Mouse (Mus musculus): ENCODE measurements around the gene Cdc5l.
A peak's percentile ranks its signal among the peaks of the same experiment; 100 is the strongest.
"Not testable (repeated sequence)": the region's sequence is repeated elsewhere in the genome, so short reads cannot be mapped to it uniquely, and the experiment has no call there.

Gene Cdc5l

GRCm38 (mm10) chr17:45433419-45434261 is at the start of gene Cdc5l:
Cdc5l (minus strand) TSS chr17:45433737.
- peak; percentile 97 for DNase-seq

GRCm38 (mm10) chr17:45480429-45480828 is 46.9 kb upstream of the Cdc5l start:
- no peak for DNase-seq

GRCm38 (mm10) chr17:45478234-45478825 is 44.8 kb upstream of the Cdc5l start:
- peak; percentile 92 for DNase-seq

GRCm38 (mm10) chr17:45474669-45475465 is 41.3 kb upstream of the Cdc5l start, which contains the start of gene Spats1:
Spats1 (minus strand) TSS chr17:45475415.
- peak; percentile 77 for DNase-seq

DNA sequence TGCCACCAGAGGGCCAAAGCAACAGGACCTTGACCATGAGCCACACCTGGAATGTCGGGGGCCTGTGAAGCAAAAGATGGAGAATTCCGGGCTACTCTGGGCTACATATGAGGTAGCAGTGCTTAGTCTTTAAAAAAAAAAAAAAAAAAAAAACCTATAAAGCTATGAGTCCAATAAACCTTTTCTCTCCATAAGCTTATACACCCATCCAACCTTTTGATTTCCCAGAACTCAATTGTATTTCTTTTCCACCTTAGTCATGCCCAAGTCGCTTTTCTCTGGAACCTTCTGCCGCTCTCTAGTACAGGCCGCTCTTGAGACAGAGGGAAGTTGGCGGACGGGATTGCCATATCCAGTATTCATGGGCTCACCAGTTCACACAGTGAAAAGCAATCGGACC is 40.6 kb upstream of the Cdc5l start:
- DNase-seq: no peak

DNA sequence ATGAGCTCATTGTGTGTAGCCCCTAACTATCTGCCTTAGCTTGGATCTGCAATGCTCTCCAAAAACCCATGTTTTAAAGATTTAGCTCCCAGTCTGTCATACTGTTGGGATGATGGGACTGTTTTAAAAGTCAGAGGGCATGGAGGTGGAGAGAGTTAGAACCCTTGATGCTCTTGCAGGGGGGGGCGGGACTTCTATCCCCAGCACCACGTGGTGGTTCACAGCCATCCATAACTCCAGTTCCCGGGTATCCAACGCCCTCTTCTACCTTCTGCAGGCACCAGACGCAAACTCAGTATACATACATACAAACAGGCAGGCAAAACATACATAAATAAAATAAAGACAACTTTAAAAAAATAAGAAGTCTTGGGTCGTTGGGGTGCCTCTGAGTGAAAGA is 40.1 kb upstream of the Cdc5l start:
- DNase-seq: no peak

DNA sequence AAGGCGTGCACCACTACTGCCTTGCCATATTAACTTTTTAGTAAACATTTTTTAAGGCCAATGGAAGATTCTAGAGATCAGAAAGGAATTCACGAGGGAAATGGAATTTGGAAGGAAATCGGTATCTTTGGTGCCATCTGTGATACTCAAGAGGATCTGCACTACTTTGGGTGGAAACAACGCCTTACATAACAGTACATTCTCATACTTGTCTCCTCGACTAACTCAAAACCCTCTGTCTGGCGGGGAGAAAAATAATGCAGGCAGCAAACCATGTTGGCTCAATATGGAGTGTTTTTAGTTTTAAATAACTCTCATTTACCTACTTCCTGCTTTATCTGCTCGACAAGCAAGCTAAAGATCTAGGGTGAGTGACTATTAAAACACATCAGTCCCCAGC is 37.2 kb upstream of the Cdc5l start:
- DNase-seq: no peak

- no peak for DNase-seq
Measured at GRCm38 (mm10) chr17:45468302-45468701, 34.8 kb upstream of the Cdc5l start.

DNA sequence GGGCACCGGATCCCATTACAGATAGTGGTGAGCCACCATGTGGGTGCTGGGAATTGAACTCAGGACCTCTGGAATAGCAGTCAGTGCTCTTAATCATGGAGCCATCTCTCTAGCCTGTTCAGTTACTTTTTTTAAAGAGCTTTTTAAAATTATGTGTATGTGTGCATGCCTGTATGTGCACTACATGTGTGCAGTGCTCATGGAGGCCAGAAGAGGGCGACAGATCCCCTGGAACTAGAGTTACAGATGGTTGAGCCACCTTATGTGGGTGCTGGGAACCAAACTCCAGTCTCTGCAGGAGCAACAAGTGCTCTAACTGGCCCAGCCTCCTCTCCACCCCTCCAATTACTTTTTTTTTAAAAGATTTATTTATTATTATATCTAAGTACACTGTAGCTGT is 33.2 kb upstream of the Cdc5l start:
- no peak for DNase-seq

DNA sequence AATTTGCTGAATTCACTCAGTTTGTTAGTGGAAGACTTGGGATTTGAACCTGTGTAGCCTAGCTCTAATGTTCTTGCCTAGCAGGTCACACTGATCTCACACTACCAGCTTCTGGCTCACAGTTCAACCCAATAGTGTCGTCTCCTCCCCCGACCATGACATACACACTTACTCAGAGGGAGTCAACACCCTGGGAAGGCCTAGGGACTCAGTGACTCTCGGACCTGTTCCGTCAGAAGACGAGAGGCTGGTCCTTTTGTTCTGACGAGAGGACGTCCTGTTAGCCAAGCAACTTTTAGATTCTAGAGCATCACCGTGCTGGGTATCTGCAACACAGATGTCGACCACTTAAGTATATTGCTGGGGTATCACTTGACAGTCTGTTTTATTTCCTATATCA is 30.7 kb upstream of the Cdc5l start:
- no peak for DNase-seq

- DNase-seq: no peak
Measured at GRCm38 (mm10) chr17:45462506-45462905, 29.0 kb upstream of the Cdc5l start.

DNA sequence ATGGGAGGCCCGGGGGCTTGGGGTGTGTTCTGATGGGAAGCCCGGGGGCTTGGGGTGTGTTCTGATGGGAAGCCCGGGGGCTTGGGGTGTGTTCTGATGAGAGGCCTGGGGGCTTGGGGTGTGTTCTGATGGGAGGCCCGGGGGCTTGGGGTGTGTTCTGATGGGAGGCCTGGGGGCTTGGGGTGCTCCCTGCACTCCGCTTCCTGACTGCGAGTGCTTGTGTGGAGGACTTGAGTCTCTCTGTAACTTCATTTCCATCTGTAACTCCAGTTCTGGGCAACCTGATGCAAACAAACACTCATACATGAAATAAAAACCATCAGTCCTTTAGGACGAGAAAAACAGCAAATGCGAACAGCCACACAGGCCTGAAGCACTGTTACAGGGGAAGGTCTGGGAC is 25.5 kb upstream of the Cdc5l start:
- no peak for DNase-seq

DNA sequence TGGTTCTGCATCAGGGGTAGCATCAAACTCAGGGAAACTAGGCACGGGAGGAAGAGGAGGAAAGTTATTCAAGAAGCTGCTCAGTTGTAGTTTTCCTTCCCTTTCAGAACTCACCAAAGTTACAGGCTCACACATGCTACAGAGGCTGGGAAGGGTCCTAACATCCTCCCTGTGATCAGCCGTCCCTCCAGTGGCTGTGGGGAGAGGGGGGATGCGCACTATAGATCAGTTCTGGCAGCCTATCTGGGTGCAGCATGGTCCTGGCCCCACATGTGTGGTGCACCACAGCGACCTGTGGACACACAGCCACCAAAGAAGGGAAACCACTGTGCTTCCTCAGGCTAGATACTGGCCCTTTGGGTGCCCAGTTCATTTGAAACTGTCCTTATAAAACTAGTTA is 25.0 kb upstream of the Cdc5l start:
- no peak for DNase-seq

- no peak for DNase-seq
Measured at GRCm38 (mm10) chr17:45457487-45457886, 23.9 kb upstream of the Cdc5l start.

- no peak for DNase-seq
Measured at GRCm38 (mm10) chr17:45456260-45457152, 23.0 kb upstream of the Cdc5l start.

GRCm38 (mm10) chr17:45455783-45456182 is 22.2 kb upstream of the Cdc5l start:
- not testable (repeated sequence) for DNase-seq

DNA sequence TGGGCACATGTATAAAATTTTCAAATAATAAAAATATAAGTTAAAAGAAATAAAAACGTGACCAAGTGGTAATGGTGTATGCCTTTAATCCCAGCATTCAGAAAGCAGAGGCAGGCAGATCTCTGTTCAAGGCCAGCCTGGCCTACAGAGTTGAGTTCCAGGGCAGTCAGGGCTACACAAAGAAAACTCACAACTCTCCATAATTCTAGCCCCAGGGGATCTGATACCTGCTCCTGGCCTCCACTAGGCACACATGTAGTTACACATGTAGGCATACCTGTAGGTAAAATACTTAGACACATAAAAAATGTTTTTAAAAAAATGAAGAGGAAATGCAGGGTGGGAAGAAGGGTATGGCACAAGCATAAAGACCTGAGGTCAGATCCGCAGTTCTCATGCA is 21.3 kb upstream of the Cdc5l start:
- DNase-seq: no peak

DNA sequence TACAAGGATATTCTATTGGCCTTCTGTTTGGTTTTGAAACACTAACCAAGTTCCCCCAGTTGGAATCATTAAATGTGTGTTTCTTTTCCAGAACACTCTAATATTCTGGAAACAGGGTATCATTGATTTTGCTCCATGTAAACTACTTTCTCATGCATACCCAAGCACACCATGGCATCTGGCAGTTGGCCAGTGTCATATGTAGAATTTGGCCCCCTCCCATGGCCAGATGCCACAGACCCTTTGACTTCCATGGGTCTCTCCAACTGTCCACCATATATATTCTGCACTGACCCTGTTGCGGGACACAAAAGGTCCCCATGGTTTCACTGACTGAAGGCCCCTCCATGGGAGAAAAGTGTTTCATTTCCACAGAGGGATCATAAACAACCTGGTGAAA is 18.7 kb upstream of the Cdc5l start:
- no peak for DNase-seq

DNA sequence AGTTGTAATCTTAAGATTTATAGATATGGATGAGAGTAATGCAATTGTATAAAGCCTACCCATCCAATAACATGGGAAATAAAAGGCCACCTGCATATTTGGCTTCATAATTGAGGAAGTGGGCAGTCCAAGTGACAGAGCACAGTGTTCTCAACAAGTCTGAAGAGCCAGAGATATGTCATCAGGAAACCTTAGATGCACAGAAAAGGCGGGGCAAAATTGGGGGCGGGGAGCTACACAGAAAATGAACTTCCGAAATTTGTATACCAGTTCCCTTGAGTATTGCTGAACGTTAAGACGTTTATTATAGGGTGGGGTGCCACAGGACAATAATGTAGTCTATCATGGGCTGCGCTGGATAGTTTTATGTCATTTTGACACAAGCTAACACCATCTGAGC is 16.6 kb upstream of the Cdc5l start:
- no peak for DNase-seq

DNA sequence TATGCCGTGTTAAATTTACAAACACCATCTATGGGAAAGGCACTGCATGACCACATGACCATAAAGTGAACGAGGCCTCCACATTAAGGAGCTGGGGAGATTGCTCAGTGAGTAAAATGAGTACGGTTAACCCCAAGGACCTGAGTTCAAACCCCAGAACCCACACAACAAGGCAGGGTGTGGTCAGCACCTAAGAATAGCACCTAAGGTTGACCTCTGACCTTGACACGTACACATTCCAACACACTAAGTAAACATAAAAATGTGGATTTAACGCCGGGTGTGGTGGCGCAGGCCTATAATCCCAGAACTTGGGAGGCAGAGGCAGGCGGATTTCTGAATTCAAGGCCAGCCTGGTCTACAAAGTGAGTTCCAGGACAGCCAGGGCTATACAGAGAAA is 16.0 kb upstream of the Cdc5l start:
- DNase-seq: no peak

DNA sequence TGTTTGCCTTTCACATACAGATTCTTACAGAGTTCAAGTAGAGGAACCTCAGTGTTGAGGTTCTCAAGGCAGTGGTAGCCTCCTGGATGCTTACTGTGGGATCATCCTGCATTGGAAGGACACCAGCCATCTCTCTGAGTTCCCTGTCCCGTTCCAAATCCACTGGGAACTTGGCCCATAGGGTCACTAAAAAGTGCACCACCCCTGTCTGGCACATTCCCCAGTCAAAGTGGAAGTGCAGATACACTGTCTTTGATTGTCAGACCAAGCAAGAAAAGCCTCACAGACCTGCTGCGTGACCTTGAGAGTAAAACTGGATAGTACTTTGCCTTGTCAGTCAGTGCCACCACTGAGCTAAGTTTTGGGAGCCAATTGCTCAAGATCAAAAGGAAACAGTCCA is 13.5 kb upstream of the Cdc5l start:
- DNase-seq: no peak

GRCm38 (mm10) chr17:45445923-45446322 is 12.4 kb upstream of the Cdc5l start:
- DNase-seq: no peak

GRCm38 (mm10) chr17:45434262-45434590 is 689 bp upstream of the Cdc5l start:
- DNase-seq: no peak
